Mouse (Mus musculus) inflammation-experienced regulatory T-cells, adult 6 months (primary cell): Measurements from ENCODE around the gene Gpbar1. TPM values are rescaled to one million over a fixed set of nuclear protein-coding genes. Genes with fewer than 3 reads are reported as not detected.

Experiments
- ATAC-seq: one replicate; pipeline ENCODE4 v1.8.0; 2017
- polyA plus RNA-seq, 3 experiments: library from polyadenylated mRNA; unstranded; fragments of 100-300 nt; shearing (Covaris generic); gene quantifications; one replicate each; pipeline ENCODE4 v1.2.1; 2017

Gene Gpbar1
- polyA plus RNA-seq, 3 experiments from 2014 or later, result 0.34 TPM; not detected in 2

DNA sequence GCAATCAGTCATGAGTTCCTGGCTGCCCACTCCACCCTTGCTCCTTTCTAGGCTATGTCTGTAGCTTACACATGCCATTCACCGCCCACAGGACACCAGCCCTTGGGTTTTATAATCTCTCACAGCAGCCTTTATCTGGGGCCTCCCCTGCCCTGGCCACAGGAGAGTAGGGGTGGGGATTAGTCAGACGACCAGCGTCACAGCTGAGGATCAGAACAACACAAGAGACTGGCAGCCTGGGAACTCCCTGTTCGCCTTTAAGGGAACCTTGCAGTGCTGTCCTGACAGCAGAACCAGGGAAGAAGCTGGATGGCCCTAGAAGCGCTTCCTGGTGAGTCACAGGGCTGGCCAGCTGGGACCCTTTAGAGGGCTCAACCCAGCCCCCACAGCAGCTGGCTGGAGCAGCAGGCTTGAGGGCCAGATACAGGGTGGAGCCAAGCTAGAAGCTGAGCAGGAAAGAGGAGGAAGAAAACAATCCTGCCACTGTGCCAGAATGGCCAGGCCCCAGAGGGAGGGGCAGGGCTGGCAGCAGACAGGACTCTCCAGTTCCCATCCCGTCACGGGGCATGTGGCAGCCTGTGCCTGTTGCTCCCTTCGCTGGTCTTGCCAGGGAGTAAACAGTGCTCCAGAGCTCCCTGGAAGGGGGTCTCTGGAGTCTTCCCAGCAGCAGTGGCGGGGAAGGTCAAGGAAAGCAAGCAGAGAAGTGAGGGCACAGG lies 17.3 kb downstream of the Gpbar1 start:
- ATAC-seq, result peak; percentile 90

DNA sequence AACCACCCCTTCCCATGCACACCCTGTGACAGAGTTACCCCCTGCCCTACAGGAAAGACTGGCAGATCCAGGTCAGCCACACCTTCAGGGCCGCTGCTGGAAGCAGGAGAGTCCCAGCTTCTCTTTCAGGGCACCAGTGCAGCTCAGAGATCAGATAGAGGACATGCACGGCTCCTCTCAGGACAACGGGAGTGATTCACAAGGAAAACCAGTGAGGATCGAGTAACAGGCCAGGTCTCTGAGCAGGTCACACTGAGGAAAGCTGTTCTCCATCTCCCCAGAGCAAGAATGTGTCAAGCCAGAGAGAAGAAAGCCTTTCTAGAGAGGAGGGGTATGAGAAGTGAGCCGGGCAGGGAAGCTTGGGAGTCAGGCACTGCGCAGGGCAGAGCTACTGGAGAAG lies 18.1 kb downstream of the Gpbar1 start:
- ATAC-seq, result no peak

DNA sequence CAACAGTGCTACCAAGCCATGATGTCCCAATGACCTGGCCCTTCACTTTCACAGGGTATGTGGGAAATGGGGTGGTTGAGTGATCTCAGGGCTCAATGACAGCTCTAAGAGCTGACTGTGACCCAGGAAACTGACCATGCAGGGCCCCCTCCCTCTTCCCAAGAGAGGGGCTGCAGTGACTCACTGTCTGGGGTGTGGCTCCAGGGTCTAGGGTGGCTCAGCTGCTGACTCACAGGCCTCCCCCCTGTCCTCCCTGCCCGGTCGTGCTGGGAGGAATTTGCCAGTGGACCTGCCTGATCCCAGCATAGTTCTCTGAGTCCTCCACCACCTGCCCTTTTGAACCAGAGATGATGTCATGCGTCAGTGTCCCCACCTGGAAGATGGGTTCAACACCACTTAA lies 18.9 kb downstream of the Gpbar1 start:
- ATAC-seq, result no peak

DNA sequence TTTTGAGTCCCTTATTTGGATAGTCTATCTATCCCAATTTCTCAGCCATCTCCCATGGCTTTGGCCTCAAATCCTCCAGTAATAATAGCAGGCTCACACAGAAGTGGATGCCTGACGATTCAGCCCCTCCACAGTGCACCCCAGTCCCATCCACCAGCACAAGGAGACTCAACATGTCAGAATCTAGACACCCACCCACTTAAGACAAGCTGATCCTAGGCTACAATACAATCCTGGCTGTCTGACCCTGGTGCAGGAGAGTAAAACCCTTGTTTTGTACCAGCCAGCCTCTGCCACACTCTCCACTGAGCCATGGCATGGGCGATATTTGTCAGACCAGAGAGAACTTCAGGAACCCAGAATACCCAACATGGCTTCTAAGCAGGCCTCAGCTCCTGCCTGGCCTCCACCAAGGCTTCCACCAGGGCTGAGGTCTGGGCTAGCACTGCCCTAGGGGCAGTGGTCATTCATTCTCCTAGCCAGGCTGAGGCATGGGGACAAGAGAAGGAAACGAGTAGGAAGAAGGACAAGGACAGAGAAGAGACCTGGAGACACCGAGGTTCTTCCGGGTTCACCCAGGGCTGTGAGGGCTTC lies 19.9 kb downstream of the Gpbar1 start:
- no peak for ATAC-seq

DNA sequence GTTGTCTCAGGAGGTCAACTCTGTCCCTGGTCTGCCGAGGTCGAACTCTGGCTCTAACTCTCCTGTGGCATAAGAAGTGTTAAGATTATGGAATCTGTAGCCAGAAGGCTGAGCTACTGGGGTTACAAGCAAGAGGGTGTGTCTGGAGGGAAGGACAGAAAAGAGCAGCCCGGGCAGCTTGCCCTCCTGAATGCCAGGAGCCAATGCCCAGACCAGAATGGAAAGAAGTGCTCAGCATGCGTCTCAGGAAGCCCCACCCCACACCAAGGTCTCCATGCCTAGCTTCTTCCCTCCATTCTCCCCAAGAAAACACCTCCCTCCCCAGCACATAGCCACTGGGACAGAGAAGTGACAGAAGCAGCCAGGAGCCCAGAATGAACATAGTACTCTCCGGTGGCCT lies 20.6 kb downstream of the Gpbar1 start:
- no peak for ATAC-seq

DNA sequence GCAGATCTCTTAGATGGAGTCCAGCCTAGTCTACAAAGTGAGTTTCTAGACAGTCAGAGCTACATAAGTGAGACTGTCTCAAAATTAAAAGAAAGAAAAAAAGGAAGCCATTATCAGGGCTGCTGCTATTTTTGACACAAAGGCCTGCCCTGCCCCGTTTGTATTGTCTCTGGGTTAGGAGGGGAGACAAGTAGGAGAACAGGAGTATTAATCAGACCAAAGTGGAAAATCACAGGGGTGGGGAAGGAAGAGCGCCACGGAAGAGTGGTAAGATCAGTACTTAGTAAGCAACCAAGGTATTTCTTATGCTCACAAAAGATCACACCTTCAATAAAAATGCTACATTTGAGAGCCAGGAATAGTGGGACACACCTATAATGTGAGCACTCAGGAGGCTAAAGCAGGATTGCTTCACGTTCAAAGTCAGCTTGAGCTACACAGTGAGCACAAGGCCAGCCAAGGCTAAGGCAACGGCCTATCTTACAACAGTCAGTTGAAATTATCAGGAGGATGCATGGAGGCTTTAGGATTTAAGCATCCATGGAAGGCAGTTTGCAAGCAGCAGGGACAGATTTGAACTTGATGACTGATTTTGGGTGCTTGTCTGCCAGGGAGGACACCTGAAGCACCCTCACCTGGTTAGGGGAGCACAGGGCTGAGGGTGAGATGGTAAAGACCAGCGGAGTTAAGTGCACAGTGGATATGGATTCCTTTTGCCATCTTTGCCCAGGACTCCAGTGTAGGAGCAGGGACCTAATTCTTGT lies 22.2 kb downstream of the Gpbar1 start:
- ATAC-seq, result no peak

DNA sequence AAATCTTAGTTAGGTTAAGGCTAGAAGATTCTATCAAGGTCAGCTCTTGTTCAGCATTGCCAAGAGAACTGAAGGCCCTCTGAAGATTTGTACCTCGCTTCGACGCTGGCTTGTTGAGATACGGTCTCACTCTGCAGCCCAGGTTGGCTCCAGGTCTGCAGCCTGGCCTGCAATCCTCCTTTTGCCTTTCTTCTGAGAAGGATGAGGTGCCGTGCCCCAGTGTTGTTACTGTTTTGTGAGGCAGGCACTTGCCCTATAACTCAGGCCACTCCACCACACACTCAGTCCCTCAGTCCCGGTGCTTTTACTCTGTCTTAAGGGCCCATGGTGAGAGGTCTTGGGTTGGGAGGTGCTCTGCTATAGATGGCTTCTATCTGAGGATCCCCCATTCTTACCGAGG lies 23.9 kb downstream of the Gpbar1 start:
- ATAC-seq, result no peak

DNA sequence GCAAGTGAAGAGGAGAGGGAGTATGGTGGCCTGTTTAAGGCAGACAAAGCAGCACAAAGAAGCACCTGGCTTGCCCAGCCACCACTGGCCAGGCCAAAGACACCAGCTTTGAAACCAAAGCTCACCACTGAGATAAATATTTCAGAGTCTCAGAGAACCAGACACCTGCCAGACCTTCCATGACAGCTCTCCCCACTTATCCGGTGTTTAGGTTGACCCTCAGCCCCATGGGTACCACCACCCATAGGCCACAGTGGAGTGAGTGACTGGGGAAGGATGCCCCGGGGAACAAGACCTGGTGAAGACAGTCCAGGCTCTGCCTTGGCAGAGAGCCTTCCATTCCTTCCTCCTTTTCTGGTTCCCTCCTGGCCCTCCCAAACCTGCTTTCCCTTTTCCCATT lies 24.5 kb downstream of the Gpbar1 start:
- ATAC-seq, result no peak

DNA sequence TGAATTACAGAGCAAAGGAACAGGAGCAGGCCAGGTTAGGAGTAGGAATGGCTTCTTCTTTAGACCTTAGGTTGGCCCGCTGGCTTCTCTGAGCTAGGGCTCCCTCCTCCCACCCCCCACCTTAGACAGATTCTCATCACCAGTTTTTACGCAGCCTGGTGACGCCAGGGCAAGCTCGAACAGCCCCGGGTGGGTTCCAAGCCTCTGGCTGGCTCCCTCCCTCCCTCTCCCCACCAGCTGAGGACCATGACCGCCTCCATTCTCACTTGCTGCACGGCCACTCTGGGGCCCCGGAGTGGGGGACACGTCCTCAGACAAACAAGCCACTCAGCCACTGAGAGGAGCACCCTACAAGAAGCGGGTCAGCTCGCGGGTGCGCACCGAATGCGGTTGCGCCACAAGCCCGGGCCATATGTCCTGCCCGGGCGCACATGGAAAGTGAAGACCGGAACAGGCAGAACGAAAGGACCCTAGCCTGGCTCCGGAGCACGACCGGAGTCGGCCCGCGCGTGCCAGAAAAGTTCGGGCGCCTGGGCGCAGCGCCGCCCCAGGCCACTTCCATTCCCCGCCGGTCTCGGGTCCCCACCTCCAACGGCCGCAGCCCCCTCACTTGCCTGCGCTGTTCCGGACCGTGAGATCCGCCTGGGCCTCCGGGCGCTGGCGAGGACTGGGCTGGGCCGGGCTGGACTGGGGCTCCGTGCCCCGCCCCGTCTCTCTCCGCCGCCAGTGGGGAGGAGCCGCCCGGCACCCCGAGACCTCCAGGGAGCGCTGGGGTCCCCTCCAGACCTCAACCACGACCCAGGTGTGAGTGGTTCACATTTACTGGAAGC lies 25.4 kb downstream of the Gpbar1 start:
- ATAC-seq, result peak; percentile 64

DNA sequence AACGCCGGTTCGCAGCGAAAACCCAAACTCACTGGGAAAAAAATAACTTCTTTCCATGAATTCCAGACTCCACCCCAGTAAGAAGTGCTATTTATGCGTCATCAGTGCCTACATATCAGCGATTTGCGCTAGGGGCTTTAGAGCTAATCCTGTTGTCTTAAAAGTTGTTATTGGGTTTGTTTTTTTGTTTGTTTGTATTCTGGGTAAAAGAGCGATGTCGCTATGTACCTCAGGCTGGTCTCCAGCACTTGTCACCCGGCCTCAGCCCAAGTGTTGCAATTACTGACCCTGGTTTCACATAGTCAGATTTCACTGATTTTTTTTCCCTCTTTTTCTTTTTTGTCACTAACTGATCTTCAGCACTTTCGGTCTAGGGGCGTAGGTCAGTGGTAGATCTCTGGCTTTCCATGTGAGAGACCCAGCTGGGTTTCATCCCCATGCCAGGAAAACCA lies 26.0 kb downstream of the Gpbar1 start:
- ATAC-seq, result peak; percentile 36

DNA sequence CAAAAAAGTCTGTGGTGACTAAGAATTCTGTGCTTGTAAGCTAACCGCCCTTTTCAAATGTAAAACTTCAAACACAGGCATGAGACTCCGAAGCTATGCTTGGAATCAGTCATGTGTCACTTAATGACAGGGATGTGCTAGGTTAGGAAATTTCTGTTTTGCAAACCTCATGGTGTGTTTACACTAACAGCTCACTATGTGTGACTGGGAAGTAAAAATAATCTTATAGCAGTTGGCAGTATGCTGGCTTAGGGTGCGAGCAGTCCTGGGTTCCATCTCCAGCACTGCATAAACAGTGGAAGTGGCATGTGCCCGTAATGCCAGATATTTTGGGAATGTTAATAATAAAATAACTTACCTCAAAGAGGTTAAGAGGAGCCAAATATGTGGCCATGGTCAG lies 26.6 kb downstream of the Gpbar1 start:
- no peak for ATAC-seq

DNA sequence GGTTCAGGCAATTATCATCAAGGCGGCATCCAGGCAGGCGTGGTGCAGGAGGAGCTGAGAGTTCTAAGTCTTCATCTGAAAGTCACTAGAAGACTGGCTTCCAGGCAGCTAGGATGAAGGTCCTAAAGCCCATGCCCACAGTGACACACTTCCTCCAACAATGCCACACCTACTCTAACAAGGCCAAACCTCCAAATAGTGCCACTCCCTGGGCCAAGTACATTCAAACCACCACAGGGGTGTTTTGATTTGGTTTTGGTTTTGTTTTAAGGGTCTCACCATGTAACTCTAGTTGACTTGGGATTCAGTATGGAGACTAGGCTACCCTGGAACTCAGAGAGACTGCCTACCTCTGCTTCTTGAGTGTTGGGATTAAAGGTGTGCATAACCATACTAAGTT lies 27.2 kb downstream of the Gpbar1 start, which contains the start of gene Tmbim1:
Tmbim1 (minus strand) TSS at position 101 of the 400 bp plus-strand sequence.
- no peak for ATAC-seq

DNA sequence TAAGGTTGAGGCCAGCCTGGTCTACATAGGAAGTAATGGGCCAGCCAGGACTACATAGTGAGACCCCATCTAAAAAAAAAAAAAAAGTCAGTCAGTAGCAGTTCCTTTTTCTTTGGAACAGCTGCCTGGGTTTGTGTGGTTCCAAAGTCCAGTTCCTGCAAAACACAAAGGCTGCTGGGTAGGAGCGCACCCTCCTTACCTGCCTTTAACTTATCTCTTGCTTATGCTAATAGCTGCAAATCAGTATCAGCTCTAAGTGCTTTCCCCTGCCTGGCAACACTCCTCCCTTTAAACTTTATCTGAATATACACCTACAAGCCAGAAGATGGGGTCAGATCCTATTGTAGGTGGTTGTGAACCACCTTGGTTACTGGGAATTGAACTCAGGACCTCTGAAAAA lies 28.8 kb downstream of the Gpbar1 start:
- ATAC-seq, result no peak

DNA sequence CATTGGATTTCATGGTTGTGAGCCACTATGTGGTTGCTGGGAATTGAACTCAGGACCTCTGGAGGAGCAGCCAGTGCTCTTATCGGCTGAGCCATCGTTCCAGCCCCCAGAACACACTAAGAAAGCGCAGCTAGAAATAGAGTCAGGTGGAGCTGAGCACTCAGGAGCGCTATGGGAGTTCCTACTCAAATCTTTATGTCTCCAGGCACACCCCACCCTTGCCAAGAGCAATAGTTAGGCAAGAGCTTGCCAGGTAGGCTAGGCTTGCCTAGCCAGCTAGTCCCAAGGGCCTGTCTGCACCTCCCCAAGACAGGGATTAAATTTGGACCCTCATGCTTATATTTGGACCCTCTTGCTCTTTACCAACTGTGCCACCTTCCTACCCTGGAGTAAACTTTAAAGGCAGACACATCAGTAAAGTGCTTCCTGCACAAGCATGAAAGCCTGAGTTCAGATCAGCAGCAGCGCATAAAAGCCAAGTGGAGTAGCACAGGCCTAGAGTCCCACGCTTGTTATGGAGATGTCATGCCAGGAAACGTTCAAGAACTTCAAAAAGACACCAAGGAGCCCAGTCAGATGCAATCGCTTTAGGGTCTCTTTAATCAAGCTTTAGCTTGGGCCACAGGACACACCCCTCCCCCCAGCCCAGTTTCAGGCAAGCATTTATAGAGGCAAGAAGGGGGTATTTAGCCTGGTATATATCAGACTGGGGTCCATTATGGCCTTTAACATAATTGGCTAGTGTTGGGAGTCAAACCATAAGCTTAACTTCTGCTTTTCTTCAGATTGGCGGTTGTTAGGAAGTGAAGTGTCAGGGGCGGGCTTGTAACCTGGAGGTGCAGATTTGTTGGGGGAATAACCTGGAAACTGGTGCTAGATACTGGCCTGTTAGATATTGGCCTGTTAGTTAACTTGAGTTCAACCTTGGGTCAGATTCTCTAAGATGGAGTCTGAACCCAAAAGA lies 29.9 kb downstream of the Gpbar1 start:
- ATAC-seq, result no peak

DNA sequence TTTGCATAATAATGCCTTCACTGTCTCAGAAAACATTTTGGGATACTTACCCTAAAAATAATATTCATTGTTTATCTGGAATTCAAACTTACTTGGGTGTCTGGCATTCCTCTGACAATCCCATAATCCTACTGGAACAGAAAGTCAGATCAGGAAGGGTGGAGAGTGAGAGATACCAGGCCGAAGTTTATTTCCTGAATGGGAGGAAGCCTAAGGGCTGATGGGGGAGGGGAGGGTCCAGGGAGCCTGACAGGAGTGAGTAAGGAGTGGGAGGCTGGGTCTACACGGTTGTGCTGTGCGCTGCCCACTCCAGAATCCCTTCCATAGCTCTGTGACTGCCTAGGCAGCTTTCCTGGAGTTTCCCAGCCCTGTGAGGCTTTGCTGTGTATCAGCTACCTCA lies 31.4 kb downstream of the Gpbar1 start:
- no peak for ATAC-seq

DNA sequence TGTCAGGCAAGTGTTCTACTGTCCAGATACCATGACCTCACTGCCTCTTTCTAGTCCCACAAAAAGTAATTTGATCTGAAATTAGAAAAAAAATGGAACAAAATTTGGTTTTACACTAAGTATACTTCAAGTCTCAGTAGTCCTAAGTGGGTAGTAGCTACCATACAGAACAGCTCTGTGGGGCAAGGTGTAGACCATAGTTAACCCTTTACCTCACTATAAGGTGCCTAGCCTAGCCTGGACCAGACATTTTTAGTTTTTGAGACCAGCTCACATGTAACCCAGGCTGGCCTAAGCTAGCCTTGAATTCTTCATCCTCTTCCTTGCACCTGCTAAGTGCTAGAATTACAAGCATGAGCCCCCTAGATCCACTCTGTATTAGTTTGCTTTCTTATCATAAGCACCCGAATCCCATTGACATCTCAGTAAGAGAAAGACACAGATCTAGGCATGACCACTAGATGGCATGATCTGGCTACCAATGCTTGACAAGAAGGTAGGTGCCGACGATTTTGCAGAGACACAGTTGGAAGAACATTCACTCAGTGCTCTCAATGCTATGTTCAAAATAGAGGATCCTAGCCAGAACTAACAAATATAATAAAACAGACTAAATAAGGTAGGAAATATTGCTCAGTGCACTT lies 34.8 kb downstream of the Gpbar1 start:
- peak; percentile 83 for ATAC-seq

DNA sequence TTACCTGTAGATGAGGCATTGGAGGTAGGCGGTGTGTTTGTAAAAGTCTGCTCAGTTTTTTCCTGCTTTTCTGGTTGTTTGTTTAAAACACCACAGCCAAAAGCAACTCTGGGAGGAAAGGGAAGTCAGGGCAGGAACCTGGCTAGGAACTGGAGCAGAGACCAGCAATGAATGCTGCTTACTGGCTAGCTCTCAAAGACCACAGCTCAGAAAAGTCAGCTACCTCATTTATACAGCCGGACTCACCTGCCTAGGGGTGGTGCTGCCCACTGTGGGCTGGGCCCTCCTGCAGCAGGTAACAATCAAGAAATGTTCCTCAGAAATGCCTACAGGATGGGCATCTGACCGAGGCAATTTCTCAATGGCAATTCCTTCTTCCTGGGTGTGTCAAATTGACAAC lies 36.4 kb downstream of the Gpbar1 start:
- no peak for ATAC-seq

DNA sequence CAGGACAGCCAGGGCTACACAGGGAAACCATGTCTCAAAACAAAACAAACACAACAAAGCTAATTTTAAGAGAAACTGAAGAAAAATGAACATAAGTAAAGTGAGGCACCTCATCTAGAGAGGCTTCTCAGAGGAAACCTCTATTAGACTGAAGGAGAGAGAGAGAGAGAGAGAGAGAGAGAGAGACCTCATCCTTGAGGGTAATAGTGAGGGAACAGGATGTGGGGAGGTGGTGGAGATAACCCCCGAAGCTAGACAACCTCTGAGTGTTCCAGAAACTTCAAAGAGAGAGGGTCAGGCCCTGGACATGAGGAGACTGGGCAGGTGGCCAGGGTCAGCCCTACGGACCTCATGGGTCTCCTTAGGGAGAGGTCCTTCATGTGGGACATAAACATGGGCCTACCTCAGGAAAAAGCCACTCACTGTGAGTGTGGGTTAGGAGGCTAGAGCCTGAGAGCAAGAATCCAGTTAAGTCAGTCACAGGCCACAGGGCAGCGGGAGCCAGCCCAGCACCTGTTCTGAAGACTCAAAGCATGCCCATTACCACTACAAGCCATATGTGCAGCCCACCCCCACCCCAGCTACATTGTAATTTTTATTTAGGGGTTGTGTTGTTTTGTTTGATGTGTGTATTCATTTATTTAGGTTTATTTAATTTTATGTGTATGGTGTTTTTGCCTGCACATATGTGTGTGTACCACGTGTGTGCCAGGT lies 37.9 kb downstream of the Gpbar1 start:
- ATAC-seq, result peak; percentile 48

DNA sequence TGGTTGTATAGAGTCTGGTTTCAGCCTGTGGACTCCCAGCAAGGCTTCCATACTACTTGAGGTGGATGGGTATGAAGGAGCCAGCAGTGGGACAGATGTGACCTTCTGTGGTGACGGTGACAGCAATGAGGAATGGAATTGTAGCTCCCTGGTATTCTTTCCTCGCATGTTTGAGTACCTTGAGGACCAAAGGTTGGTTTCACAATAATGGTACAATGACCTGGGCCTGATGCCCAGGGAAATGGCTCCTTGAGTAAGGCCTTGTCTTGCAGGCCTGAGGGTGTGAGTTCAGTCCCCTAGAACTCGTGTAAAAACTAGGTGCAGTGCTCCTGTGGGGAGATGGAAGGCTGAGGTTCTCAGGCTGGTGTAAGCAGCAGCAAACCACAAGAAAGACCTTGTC lies 40.4 kb downstream of the Gpbar1 start:
- no peak for ATAC-seq

DNA sequence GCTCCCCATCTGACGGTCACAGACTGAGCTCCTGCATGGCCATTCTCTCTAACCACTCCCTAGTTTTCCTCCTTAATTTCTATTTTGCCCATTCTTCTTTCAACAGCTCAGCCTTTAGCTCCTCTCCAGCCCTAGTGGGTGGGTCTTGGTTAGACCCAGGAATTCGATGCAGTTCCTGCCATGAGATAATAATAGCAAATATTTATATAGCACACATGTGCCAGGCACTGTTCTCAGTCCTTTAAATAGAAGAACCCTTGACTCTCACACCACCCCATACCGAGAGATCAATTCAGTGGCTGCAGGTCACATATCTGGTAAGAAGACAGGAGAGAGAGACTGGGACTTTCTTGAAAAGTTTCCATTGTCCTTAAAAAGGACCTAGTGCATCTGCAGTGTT lies 43.0 kb downstream of the Gpbar1 start:
- ATAC-seq, result no peak
